Mouse (Mus musculus) testis, adult 2 months (tissue): ENCODE results near the gene Trpc4. TPM values are rescaled to one million over a fixed set of nuclear protein-coding genes. Genes with fewer than 3 reads are reported as not detected.

Experiments used
- H3K27ac ChIP-seq: fragments of 200-500 bp; 2 replicates; pipeline ENCODE4 v1.5.1; 2012; ENCODE audit warnings: low read depth, low read length; ENCODE audit not compliant: control insufficient read depth, insufficient read depth
- H3K27me3 ChIP-seq: fragments of 200-500 bp; 2 replicates; pipeline ENCODE4 v1.6.1; 2012; ENCODE audit warnings: mild to moderate bottlenecking, low read length, moderate library complexity; ENCODE audit not compliant: control insufficient read depth, insufficient read depth
- H3K36me3 ChIP-seq: fragments of 200-500 bp; 2 replicates; pipeline ENCODE4 v1.6.1; 2012; ENCODE audit warnings: mild to moderate bottlenecking, low read length; ENCODE audit not compliant: control insufficient read depth, insufficient read depth
- H3K4me1 ChIP-seq: fragments of 200-500 bp; 2 replicates; pipeline ENCODE4 v1.6.1; 2012; ENCODE audit warnings: low read length; ENCODE audit not compliant: control insufficient read depth, insufficient read depth
- H3K4me3 ChIP-seq: fragments of 200-500 bp; 2 replicates; pipeline ENCODE4 v1.5.1; 2012; ENCODE audit warnings: low read depth, mild to moderate bottlenecking, low read length, moderate library complexity, mixed read lengths; ENCODE audit not compliant: control insufficient read depth
- CTCF ChIP-seq: fragments of 200-500 bp; IDR thresholded peaks from 2 replicates; pipeline ENCODE4 v1.5.1; 2012; ENCODE audit warnings: low read depth, mild to moderate bottlenecking, inconsistent platforms, low read length, moderate library complexity; ENCODE audit not compliant: control insufficient read depth, insufficient read depth, insufficient replicate concordance
- POLR2A ChIP-seq: fragments of 200-500 bp; IDR thresholded peaks from 2 replicates; pipeline ENCODE4 v1.6.1; 2012; ENCODE audit warnings: low read depth, mild to moderate bottlenecking, inconsistent platforms, low read length, moderate library complexity; ENCODE audit not compliant: control insufficient read depth
- polyA plus RNA-seq: library from polyadenylated mRNA; depleted of rRNA; stranded (reverse); fragments of >200 nt; gene quantifications from 2 replicates; pipeline ENCODE4 v1.2.3, GENCODE M21; 2012

Gene Trpc4
- polyA plus RNA-seq, 1 experiment = not detected

GRCm38 (mm10) chr3:54238891-54239290 lies 83.1 kb downstream of the Trpc4 start:
- Histone ChIP-seq H3K27me3 (no peaks in the 10 kb centered on the region), H3K4me1 (no peaks in the 10 kb centered on the region), H3K4me3 (no peak overlapping the region), H3K36me3 (no peaks in the 10 kb centered on the region), H3K27ac (no peak overlapping the region)
- no peak for TF ChIP-seq POLR2A
- TF ChIP-seq CTCF = no peak

DNA sequence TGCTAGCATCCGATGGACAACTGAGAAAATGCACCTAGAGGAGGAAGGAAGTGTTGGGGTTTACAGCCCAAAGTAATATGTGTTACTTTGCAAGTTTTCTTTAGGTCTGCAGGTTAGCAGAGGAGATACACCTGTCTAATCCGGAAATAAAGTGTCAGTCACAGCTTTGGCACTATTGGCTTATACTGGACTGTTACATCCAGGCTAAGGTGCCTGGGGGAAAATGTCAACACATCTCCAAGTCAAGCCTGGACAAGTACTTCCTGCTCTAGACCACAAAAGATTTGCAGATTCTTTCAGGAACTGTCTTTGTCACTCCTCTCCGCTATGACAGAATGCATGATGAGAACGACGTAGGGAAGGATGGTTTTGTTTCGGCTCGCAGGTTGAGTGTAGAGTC lies 83.6 kb downstream of the Trpc4 start:
- H3K4me3 ChIP-seq = no peak overlapping the region

DNA sequence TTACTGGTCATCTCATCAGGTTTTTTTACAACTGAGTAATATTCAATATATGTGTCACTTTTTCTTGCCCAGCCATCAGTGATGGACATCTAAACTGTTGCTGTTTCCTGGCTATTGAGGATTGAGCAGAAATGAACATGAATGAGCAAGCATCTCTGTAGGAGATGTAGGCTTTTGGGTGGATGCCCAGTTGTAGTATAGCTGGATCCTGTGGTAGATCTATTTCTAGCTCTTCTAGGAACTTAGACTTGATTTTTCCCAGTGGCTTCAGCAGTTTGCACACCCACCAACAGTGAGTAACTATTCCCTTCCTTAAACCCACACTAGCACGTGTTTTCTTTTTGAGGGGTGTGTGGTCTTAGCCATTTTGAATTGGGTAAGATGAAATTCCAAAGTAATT lies 87.3 kb downstream of the Trpc4 start:
- Histone ChIP-seq H3K36me3 (no peaks in the 10 kb centered on the region), H3K4me1 (no peaks in the 10 kb centered on the region), H3K27ac (no peak overlapping the region), H3K4me3 (no peak overlapping the region), H3K27me3 (no peaks in the 10 kb centered on the region)
- TF ChIP-seq POLR2A = no peak
- TF ChIP-seq CTCF = no peak

More for the DNA sequence above, 83.6 kb downstream of the Trpc4 start:
- H3K27me3 ChIP-seq = no peaks in the 10 kb centered on the region
- no peaks in the 10 kb centered on the region for H3K4me1 ChIP-seq
- no peak for TF ChIP-seq POLR2A
- no peak for TF ChIP-seq CTCF
- no peak overlapping the region for H3K27ac ChIP-seq
- H3K36me3 ChIP-seq = no peaks in the 10 kb centered on the region

DNA sequence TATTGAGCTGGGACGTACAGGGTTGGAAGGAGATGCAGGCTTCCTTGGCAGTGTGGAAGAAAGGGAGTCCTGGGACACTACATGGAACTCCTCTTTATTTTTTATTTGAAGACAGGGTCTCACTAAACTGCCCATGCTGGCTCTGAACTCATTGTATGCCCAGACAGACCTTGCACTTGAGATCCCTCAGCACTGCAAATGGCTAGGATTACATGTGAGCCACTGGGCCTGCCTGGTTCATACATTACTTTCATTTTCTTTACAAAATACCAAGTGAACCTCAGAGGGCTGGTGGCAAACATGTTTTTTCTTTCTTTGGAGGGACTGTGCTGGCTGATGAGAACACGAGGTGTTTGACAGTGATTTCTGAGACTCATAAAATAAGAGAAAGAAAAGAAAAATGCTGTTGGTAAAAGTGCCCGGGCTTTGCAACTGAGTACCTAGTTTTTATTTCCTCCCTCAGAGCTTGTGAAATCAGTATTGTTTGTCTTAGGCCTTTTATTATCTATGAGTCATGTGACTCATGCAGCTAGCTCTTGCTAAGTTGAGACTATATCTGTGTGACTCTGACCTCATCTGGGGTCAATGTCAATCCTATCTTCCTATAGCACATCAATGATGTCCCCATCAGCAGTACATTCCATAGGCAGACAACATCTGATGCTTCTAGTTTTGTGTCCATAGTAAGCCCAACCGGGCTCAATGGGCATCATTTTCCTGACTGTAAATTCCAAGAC lies 89.1 kb downstream of the Trpc4 start:
- Histone ChIP-seq H3K4me1 (no peaks in the 10 kb centered on the region), H3K4me3 (no peak overlapping the region), H3K27me3 (no peaks in the 10 kb centered on the region), H3K27ac (no peak overlapping the region), H3K36me3 (no peaks in the 10 kb centered on the region)
- TF ChIP-seq CTCF (no peak), POLR2A (no peak)

- Histone ChIP-seq H3K4me3 (no peak overlapping the region), H3K27me3 (no peaks in the 10 kb centered on the region), H3K4me1 (no peaks in the 10 kb centered on the region), H3K36me3 (no peaks in the 10 kb centered on the region), H3K27ac (no peak overlapping the region)
- TF ChIP-seq CTCF (no peak), POLR2A (no peak)
Measured at GRCm38 (mm10) chr3:54246416-54246815, 90.6 kb downstream of the Trpc4 start.

GRCm38 (mm10) chr3:54249311-54249710 lies 93.5 kb downstream of the Trpc4 start:
- Histone ChIP-seq H3K27ac (no peak overlapping the region), H3K4me3 (no peak overlapping the region), H3K27me3 (no peaks in the 10 kb centered on the region)

GRCm38 (mm10) chr3:54266943-54267342 lies 111.1 kb downstream of the Trpc4 start:
- Histone ChIP-seq H3K27me3 (no peaks in the 10 kb centered on the region), H3K36me3 (no peaks in the 10 kb centered on the region), H3K4me3 (no peak overlapping the region), H3K27ac (no peak overlapping the region), H3K4me1 (no peaks in the 10 kb centered on the region)
- TF ChIP-seq CTCF (no peak), POLR2A (no peak)

More at GRCm38 (mm10) chr3:54249311-54249710, 93.5 kb downstream of the Trpc4 start:
- H3K4me1 ChIP-seq = no peaks in the 10 kb centered on the region
- TF ChIP-seq CTCF = no peak
- TF ChIP-seq POLR2A = no peak
- no peaks in the 10 kb centered on the region for H3K36me3 ChIP-seq
